Mouse (Mus musculus): Measurements from ENCODE around the gene Ptprcap.

DNA sequence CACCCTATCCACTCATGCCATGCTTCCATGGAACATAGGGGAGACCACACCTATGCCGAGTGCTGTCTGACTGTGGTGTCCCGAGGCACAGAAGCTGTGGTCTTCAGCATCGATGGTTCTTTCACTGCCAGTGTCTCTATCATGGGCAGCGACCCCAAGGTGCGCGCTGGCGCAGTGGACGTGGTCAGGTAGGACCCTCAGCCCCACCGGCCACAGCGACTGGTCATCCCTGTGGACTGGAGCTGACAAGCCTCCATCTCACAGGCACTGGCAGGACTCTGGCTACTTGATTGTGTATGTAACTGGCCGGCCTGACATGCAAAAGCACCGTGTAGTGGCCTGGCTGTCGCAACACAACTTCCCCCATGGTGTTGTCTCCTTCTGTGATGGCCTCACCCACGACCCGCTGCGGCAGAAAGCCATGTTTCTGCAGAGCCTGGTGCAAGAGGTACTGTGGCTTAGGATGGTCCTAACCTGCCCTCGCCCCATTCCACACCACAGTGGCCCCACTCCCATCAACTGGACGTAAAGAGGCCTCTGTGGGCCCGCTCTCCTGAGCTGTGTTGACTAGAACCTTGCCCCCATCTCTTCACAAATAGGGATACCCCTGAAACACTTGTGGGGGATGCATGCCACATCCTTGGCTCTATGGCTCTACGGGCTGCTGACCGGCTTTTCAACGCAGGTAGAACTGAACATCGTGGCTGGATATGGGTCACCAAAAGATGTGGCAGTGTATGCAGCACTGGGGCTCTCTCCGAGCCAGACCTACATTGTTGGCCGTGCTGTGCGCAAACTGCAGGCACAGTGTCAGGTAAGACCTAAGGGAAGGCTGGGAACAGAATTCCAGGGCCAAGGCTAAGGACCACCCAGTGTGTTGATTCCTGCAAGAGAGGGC, 41.1 kb upstream of the Ptprcap start:
- TF ChIP-seq CTCF (IDR thresholded peaks at IDR 0.05; ENCODE audit: extremely low read depth, insufficient read length, insufficient replicate concordance, low read depth, low read length): no peak
- TF ChIP-seq POLR2A (IDR thresholded peaks at IDR 0.05; ENCODE audit: low read depth, low read length): no peak

Measured in small intestine, adult 2 months (tissue).